Mouse (Mus musculus): Measurements from ENCODE around the gene Atp6v0b. TPM values are rescaled to one million over a fixed set of nuclear protein-coding genes. Genes with fewer than 3 reads are reported as not detected.

Gene Atp6v0b
- polyA plus RNA-seq, 1 experiment, result 493 TPM

DNA sequence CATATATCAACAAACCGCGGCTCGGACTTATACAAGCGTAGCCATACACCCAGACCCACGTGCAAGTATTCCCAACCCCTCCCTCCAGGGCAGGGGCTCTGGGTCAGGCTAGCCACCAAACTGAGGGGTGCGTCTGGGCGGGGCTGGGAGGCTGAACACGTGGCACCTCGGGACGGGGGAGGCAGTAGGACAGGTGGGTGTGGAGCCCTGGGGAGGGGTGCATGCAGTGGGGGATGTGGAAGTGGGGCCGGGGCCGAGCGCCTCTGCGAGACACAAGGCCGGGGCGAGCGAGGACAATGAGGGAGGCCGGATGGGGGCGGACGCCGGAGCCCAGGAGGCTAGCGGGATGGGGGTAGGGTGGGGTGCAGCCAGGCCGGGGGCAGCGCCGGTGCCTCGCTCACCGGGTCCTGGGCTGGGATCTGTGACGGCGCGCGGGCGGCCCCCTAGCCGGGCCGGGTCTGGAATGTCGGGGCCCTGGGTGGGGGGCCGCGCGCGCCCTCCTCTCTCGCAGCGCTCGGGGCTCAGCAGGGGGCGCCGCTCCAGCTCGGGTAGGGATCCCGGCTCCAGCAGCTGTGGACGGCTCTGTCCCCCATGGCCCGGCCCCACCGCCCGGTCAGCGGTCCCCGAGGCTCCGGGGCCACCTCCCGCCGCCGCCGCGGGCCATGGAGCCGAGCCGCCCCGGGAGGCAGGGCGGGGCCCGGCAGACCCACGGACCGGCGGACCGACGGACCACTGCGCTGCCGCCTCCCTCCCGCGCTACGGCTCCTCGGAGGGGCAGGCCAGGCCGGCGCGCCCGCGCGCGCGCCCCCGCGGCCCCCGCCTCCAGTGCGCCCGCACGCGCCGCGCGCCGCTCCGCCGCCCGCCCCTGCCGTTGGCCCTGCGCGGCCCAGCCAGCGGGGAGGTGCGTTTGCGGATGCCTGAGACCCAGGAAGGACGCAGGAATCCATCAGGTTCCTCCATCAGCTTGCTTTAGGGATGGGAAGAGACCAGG is 4.1 kb downstream of the Atp6v0b start, which contains the start of gene B4galt2:
TSS of gene B4galt2 (minus strand) at position 787 of the 991 bp plus-strand sequence.
- Histone ChIP-seq H3K27me3 (replicated peaks) (peaks cover 62% of the 10 kb centered on the region), H3K4me1 (peaks cover 36% of the 10 kb centered on the region), H3K9me3 (no peaks in the 10 kb centered on the region), H3K4me3 (replicated peaks) (peak within 1 kb of the TSS; percentile 85), H3K36me3 (replicated peaks; ENCODE audit: low read length) (peaks cover 29% of the 10 kb centered on the region)
- TF ChIP-seq FLI1 (IDR thresholded peaks at IDR 0.05; ENCODE audit: low read length) (no peak), GATA1 (IDR thresholded peaks at IDR 0.05; ENCODE audit: borderline replicate concordance, low read length) (no peak)

DNA sequence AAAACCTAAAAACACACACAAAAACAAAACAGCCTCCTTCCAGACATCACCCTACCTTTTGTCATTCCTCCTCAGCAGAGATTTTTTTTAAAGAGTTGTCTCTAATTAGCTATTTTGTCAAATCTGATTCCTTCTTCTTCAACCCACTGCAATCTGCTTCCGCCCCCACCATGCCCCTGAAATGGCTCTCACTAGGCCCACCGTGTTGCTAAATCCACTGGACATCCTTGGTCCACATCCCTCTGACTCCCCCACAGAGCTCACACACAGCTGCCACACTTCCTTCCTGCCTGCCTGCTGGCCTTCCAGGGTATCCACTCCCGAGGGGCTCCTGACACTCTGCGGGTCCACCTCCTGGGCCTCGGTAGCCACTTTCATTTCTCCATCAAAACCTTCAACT is 8.4 kb downstream of the Atp6v0b start:
- TF ChIP-seq GATA1 (IDR thresholded peaks at IDR 0.05; ENCODE audit: borderline replicate concordance, low read length), result no peak
- TF ChIP-seq FLI1 (IDR thresholded peaks at IDR 0.05; ENCODE audit: low read length), result no peak
- Histone ChIP-seq H3K4me3 (replicated peaks) (no peak overlapping the region), H3K36me3 (replicated peaks; ENCODE audit: low read length) (peaks cover 3% of the 10 kb centered on the region), H3K27me3 (replicated peaks) (peaks cover 83% of the 10 kb centered on the region), H3K4me1 (peaks cover 7% of the 10 kb centered on the region), H3K9me3 (no peaks in the 10 kb centered on the region)

DNA sequence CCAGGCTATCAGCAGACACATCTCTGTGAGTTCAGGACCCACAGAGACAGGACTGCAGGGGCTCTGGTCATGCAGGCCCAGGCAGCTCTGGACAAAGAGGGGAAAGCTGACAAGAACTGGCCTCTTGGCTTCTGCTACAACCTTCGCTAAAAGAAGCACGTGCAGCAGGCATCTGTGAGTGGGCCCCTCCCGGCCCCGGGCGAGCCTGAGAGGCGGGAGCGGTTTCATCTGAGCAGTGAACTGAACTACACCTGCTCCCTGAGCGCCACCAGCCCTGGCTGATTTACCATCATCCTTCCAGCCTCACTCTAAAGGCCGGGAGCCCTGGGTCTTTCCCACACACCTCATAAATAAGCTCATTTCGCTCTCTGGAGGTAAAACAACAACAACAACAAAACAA is 8.8 kb downstream of the Atp6v0b start:
- Histone ChIP-seq H3K9me3 (no peaks in the 10 kb centered on the region), H3K36me3 (replicated peaks; ENCODE audit: low read length) (no peaks in the 10 kb centered on the region), H3K4me3 (replicated peaks) (no peak overlapping the region), H3K4me1 (peaks cover 3% of the 10 kb centered on the region; the same call in 1 of the 2 replicates), H3K27me3 (replicated peaks) (peaks cover 83% of the 10 kb centered on the region)
- TF ChIP-seq FLI1 (IDR thresholded peaks at IDR 0.05; ENCODE audit: low read length) (no peak), GATA1 (IDR thresholded peaks at IDR 0.05; ENCODE audit: borderline replicate concordance, low read length) (no peak)

DNA sequence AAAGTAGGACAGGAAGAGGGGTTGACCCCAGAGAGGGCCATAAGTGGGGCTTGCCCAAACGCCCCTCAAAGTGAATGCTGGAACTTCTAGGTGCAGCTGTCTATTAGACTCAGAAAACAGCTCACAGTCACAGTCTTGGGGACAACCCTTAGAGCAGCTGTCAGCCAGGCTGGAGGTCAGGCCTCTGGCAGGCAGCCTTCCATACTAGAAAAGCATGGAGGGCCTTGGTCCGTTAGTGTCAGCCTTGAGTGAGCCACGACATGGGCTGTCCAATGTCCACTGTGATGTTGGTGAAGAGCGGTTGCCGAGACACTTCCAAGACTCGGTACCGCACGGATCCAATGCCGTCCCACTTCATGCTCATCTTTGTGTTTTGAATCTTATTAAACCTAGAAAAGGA is 13.5 kb downstream of the Atp6v0b start:
- H3K4me1 ChIP-seq, result peaks cover 10% of the 10 kb centered on the region
- no peak overlapping the region for H3K4me3 ChIP-seq (replicated peaks)
- no peaks in the 10 kb centered on the region for H3K36me3 ChIP-seq (replicated peaks; ENCODE audit: low read length)
- peaks cover 84% of the 10 kb centered on the region for H3K27me3 ChIP-seq (replicated peaks)
- no peak for TF ChIP-seq GATA1 (IDR thresholded peaks at IDR 0.05; ENCODE audit: borderline replicate concordance, low read length)
- TF ChIP-seq FLI1 (IDR thresholded peaks at IDR 0.05; ENCODE audit: low read length), result no peak
- H3K9me3 ChIP-seq, result no peaks in the 10 kb centered on the region

DNA sequence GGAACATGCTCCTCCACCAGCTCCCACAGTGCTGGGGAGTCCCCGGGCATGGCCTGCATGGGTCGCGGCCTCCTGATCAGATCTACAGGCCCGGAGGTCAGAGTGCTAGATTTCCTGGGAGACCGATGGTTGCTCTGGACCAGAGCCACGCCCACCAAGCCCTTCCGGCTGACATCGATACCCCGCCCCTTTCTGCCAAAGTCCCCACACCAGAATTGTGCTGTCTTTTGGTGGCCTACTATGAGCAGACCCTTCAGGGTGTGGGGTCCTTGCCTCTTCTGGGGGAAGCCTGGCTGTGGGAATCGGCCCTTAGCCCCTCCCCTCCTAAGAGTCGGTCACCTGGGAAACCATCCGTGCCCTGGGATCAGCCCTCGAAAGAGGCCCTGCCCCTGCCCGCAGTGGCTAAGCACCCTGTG is 14.7 kb downstream of the Atp6v0b start, which contains the start of gene Ccdc24:
TSS of gene Ccdc24 (minus strand) at position 87 of the 416 bp plus-strand sequence.
- H3K4me3 ChIP-seq (replicated peaks), result peak within 1 kb of the TSS; percentile 26
- H3K4me1 ChIP-seq, result peaks cover 15% of the 10 kb centered on the region
- no peaks in the 10 kb centered on the region for H3K9me3 ChIP-seq
- no peak for TF ChIP-seq GATA1 (IDR thresholded peaks at IDR 0.05; ENCODE audit: borderline replicate concordance, low read length)
- no peak for TF ChIP-seq FLI1 (IDR thresholded peaks at IDR 0.05; ENCODE audit: low read length)
- peaks cover 83% of the 10 kb centered on the region for H3K27me3 ChIP-seq (replicated peaks)
- H3K36me3 ChIP-seq (replicated peaks; ENCODE audit: low read length), result no peaks in the 10 kb centered on the region

DNA sequence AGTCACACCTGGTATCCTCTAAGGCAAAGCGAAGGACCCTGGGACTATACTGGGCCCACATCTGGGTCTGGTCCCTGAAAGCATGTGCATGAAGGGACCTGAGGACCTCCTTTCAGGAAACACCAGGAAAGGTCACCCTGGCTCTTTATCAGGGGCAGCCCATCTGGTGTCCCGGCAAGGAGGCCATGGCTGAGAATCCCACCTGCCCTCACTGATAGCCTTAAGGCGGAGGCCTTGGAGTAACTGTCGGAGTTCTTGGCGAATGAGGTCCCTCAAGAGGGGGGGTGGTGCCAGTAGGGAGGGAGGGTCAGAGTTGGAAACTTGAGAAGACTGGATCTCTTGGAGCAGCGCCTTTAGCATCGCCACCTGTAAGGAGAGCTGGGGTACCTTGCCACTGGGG is 15.3 kb downstream of the Atp6v0b start:
- no peaks in the 10 kb centered on the region for H3K9me3 ChIP-seq
- H3K27me3 ChIP-seq (replicated peaks), result peaks cover 83% of the 10 kb centered on the region
- H3K4me1 ChIP-seq, result peaks cover 16% of the 10 kb centered on the region
- TF ChIP-seq GATA1 (IDR thresholded peaks at IDR 0.05; ENCODE audit: borderline replicate concordance, low read length), result no peak
- TF ChIP-seq FLI1 (IDR thresholded peaks at IDR 0.05; ENCODE audit: low read length), result no peak
- H3K4me3 ChIP-seq (replicated peaks), result no peak overlapping the region
- H3K36me3 ChIP-seq (replicated peaks; ENCODE audit: low read length), result no peaks in the 10 kb centered on the region

DNA sequence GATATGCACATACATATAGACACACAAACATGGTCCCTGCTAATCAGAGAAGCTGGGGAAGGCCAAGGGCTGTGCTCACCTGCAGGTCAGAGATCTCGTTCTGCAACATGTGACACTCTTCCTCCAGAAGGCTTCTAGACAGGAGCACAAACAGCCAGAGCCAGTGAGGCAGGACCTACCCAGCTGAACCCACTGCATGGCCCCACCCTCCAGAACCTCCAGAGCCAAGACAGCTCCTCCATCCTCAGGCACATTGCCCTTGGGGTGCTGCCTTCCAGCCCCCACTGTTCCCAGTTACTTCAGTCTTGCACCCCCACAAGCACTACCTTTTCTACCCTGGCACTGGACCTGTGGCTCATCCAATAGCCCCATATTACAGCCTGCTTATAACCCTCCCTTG is 16.7 kb downstream of the Atp6v0b start:
- Histone ChIP-seq H3K36me3 (replicated peaks; ENCODE audit: low read length) (no peaks in the 10 kb centered on the region), H3K27me3 (replicated peaks) (peaks cover 86% of the 10 kb centered on the region), H3K4me1 (peaks cover 16% of the 10 kb centered on the region), H3K9me3 (no peaks in the 10 kb centered on the region), H3K4me3 (replicated peaks) (no peak overlapping the region)
- TF ChIP-seq FLI1 (IDR thresholded peaks at IDR 0.05; ENCODE audit: low read length), result no peak
- no peak for TF ChIP-seq GATA1 (IDR thresholded peaks at IDR 0.05; ENCODE audit: borderline replicate concordance, low read length)

DNA sequence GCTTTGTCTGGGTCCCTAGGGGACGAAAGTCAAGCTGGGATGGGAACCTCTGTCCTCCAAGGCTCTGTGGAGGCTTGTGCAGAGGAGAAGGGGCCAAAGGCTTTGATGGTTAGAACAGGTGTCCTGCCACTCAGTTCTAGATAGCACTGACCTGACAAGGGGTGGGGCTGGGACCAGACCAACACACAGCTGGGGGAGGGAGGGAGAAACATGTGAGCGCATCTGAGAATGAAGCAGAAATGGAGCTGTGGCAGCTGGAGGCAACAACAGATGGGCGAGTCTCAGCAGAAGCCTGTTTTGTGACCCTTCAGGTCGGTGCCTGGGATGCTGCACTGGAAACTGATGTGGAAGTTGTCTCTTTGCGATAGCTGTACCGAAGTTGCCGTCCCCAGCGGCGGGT is 17.8 kb downstream of the Atp6v0b start:
- H3K4me3 ChIP-seq (replicated peaks), result no peak overlapping the region
- H3K36me3 ChIP-seq (replicated peaks; ENCODE audit: low read length), result no peaks in the 10 kb centered on the region
- peaks cover 89% of the 10 kb centered on the region for H3K27me3 ChIP-seq (replicated peaks)
- H3K9me3 ChIP-seq, result no peaks in the 10 kb centered on the region
- peaks cover 16% of the 10 kb centered on the region for H3K4me1 ChIP-seq
- TF ChIP-seq GATA1 (IDR thresholded peaks at IDR 0.05; ENCODE audit: borderline replicate concordance, low read length) (no peak), FLI1 (IDR thresholded peaks at IDR 0.05; ENCODE audit: low read length) (no peak)

DNA sequence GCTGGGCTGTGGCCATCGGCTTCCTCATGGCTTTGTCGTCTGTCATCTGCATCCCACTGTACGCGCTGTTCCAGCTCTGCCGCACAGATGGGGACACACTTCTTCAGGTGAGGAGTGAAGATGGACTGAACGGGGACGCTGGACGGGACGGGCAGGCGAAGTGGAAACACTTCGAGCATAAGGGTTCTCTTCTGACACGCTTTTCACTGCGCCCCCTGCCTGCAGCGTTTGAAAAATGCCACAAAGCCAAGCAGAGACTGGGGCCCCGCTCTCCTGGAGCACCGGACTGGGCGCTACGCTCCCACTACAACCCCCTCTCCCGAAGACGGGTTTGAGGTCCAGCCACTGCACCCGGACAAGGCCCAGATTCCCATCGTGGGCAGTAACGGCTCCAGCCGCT is 19.3 kb downstream of the Atp6v0b start:
- Histone ChIP-seq H3K4me3 (replicated peaks) (peak overlapping the region; percentile 75), H3K27me3 (replicated peaks) (peaks cover 92% of the 10 kb centered on the region), H3K9me3 (no peaks in the 10 kb centered on the region), H3K36me3 (replicated peaks; ENCODE audit: low read length) (no peaks in the 10 kb centered on the region), H3K4me1 (peaks cover 17% of the 10 kb centered on the region)
- TF ChIP-seq FLI1 (IDR thresholded peaks at IDR 0.05; ENCODE audit: low read length) (no peak), GATA1 (IDR thresholded peaks at IDR 0.05; ENCODE audit: borderline replicate concordance, low read length) (no peak)

DNA sequence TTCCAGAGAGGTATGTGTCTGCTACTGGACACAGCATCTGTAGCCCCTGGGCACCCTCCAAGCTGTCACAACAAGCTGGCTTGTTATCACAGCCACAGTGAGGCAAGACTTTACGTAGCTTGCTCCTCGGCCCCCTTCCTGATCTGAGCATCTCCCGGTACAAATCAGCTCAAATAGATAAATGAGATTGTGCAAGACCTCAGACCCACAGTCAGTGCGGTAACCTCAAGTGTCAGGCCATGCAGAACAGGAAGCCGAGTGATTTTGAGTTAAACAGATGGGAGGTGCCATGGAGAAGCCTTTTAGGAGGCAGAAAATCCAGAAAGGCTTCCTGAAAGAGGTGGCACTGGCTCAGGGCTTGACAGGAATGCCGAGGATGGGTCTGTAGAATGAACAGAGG is 20.1 kb downstream of the Atp6v0b start:
- Histone ChIP-seq H3K4me1 (peaks cover 17% of the 10 kb centered on the region), H3K36me3 (replicated peaks; ENCODE audit: low read length) (no peaks in the 10 kb centered on the region), H3K9me3 (no peaks in the 10 kb centered on the region), H3K27me3 (replicated peaks) (peaks cover 91% of the 10 kb centered on the region), H3K4me3 (replicated peaks) (no peak overlapping the region)
- no peak for TF ChIP-seq GATA1 (IDR thresholded peaks at IDR 0.05; ENCODE audit: borderline replicate concordance, low read length)
- TF ChIP-seq FLI1 (IDR thresholded peaks at IDR 0.05; ENCODE audit: low read length), result no peak
